Mouse (Mus musculus) MEL (cell line): ENCODE measurements around the gene Rpl3. TPM values are rescaled to one million over a fixed set of nuclear protein-coding genes. Genes with fewer than 3 reads are reported as not detected.

Experiments used
- DNase-seq: peaks from one replicate; pipeline ENCODE4 v3.0.0; 2011; ENCODE audit warnings: low read depth, low spot score
- H3K27ac ChIP-seq: 2 replicates; pipeline ENCODE4 v1.5.1; 2012; ENCODE audit warnings: low read depth, mild to moderate bottlenecking, control low read depth, low read length, moderate library complexity; ENCODE audit not compliant: control insufficient read depth
- H3K27me3 ChIP-seq, 2 experiments: fragments of 150-350 bp in 1 of 2; sonication (generic) in 1 of 2; 2 replicates each; pipeline ENCODE4 v1.6.1; 2012; ENCODE audit warnings: low read length in 2 of 2, mild to moderate bottlenecking in 2 of 2, improper control_type of control experiment in 1 of 2, moderate library complexity in 1 of 2; ENCODE audit not compliant: insufficient read depth in 2 of 2, control insufficient read depth in 1 of 2
- H3K36me3 ChIP-seq, 2 experiments: 2 replicates each; pipeline ENCODE4 v1.6.1; 2012 to 2014; ENCODE audit warnings: low read length in 2 of 2, improper control_type of control experiment in 1 of 2, inconsistent platforms in 1 of 2, mild to moderate bottlenecking in 1 of 2; ENCODE audit not compliant: insufficient read depth in 2 of 2, control insufficient read depth in 1 of 2
- H3K4me1 ChIP-seq, 2 experiments: fragments of 150-350 bp in 1 of 2; sonication (generic) in 1 of 2; 2 replicates each; pipeline ENCODE4 v1.6.1; 2012; ENCODE audit warnings: low read length in 2 of 2, improper control_type of control experiment in 1 of 2, mild to moderate bottlenecking in 1 of 2; ENCODE audit not compliant: insufficient read depth in 2 of 2, control insufficient read depth in 1 of 2
- H3K4me3 ChIP-seq, 2 experiments: fragments of 150-350 bp in 1 of 2; sonication (generic) in 1 of 2; 2 replicates each; pipeline ENCODE4 v1.5.1; 2012; ENCODE audit warnings: low read depth in 2 of 2, low read length in 2 of 2, mild to moderate bottlenecking in 2 of 2, moderate library complexity in 2 of 2, control low read depth in 1 of 2, improper control_type of control experiment in 1 of 2; ENCODE audit not compliant: control insufficient read depth in 1 of 2, insufficient read depth in 1 of 2
- H3K79me2 ChIP-seq: 2 replicates; pipeline ENCODE4 v1.6.1; 2012; ENCODE audit warnings: mild to moderate bottlenecking, low read length, moderate library complexity; ENCODE audit not compliant: control insufficient read depth, poor library complexity, insufficient read depth
- H3K9ac ChIP-seq: 2 replicates; pipeline ENCODE4 v1.6.1; 2012; ENCODE audit warnings: low read depth, mild to moderate bottlenecking, control low read depth, low read length, moderate library complexity; ENCODE audit not compliant: control insufficient read depth, poor library complexity, severe bottlenecking
- H3K9me3 ChIP-seq: fragments of 150-350 bp; sonication (generic); replicated peaks from 2 replicates; pipeline ENCODE4 v1.6.1; 2012; ENCODE audit warnings: mild to moderate bottlenecking, low read length, improper control_type of control experiment, moderate library complexity; ENCODE audit not compliant: insufficient read depth
- BHLHE40 ChIP-seq: IDR thresholded peaks from 2 replicates; pipeline ENCODE4 v1.6.1; 2012; ENCODE audit warnings: low read depth, mild to moderate bottlenecking, inconsistent platforms, low read length, improper control_type of control experiment, borderline replicate concordance
- E2F4 ChIP-seq: IDR thresholded peaks from 2 replicates; pipeline ENCODE4 v1.6.1; 2011; ENCODE audit warnings: low read depth, low read length, improper control_type of control experiment, borderline replicate concordance
- ETS1 ChIP-seq: IDR thresholded peaks from 2 replicates; pipeline ENCODE4 v1.6.1; 2012; ENCODE audit warnings: low read depth, mild to moderate bottlenecking, inconsistent platforms, low read length, improper control_type of control experiment, moderate library complexity
- GATA1 ChIP-seq: IDR thresholded peaks from 2 replicates; pipeline ENCODE4 v1.6.1; 2011; ENCODE audit warnings: low read depth, low read length, improper control_type of control experiment
- JUND ChIP-seq: IDR thresholded peaks from 2 replicates; pipeline ENCODE4 v1.6.1; 2011; ENCODE audit warnings: low read depth, mild to moderate bottlenecking, improper control_type of control experiment, low read length
- KAT2A ChIP-seq: conservative IDR thresholded peaks from 2 replicates; pipeline ENCODE4 v1.6.1; 2012; ENCODE audit warnings: low read depth, low read length, improper control_type of control experiment, inconsistent platforms
- MAFK ChIP-seq: IDR thresholded peaks from 2 replicates; pipeline ENCODE4 v1.6.1; 2011; ENCODE audit warnings: low read depth, mild to moderate bottlenecking, low read length, improper control_type of control experiment, borderline replicate concordance
- MAX ChIP-seq: IDR thresholded peaks from 2 replicates; pipeline ENCODE4 v1.6.1; 2011; ENCODE audit warnings: low read length, improper control_type of control experiment
- MEF2A ChIP-seq: IDR thresholded peaks from 2 replicates; pipeline ENCODE4 v1.6.1; 2014; ENCODE audit warnings: low read depth, mild to moderate bottlenecking, inconsistent platforms, low read length, improper control_type of control experiment; ENCODE audit not compliant: poor library complexity, insufficient replicate concordance, severe bottlenecking; ENCODE audit errors: extremely low read depth
- NELFE ChIP-seq: IDR thresholded peaks from 2 replicates; pipeline ENCODE4 v1.6.1; 2011; ENCODE audit warnings: low read depth, low read length, improper control_type of control experiment
- POLR2AphosphoS2 ChIP-seq: IDR thresholded peaks from 2 replicates; pipeline ENCODE4 v1.6.1; 2011; ENCODE audit warnings: low read length, improper control_type of control experiment
- POLR2AphosphoS5 ChIP-seq: IDR thresholded peaks from 2 replicates; pipeline ENCODE4 v1.6.1; 2012; ENCODE audit warnings: low read depth, borderline replicate concordance, mild to moderate bottlenecking, inconsistent platforms, low read length, moderate library complexity, mixed read lengths
- RAD21 ChIP-seq: IDR thresholded peaks from 2 replicates; pipeline ENCODE4 v1.6.1; 2011; ENCODE audit warnings: mild to moderate bottlenecking, low read depth, low read length, improper control_type of control experiment
- RCOR1 ChIP-seq: IDR thresholded peaks from 2 replicates; pipeline ENCODE4 v1.6.1; 2012; ENCODE audit warnings: low read depth, mild to moderate bottlenecking, inconsistent platforms, low read length, improper control_type of control experiment
- UBTF ChIP-seq: IDR thresholded peaks from 2 replicates; pipeline ENCODE4 v1.6.1; 2012; ENCODE audit warnings: low read depth, mild to moderate bottlenecking, inconsistent platforms, low read length, improper control_type of control experiment, moderate library complexity, borderline replicate concordance; ENCODE audit not compliant: insufficient read depth
- USF1 ChIP-seq: IDR thresholded peaks from 2 replicates; pipeline ENCODE4 v1.6.1; 2014; ENCODE audit warnings: low read depth, mild to moderate bottlenecking, inconsistent platforms, low read length, improper control_type of control experiment, moderate library complexity
- ZMIZ1 ChIP-seq: IDR thresholded peaks from 2 replicates; pipeline ENCODE4 v1.6.1; 2012; ENCODE audit warnings: low read depth, mild to moderate bottlenecking, inconsistent platforms, low read length, improper control_type of control experiment, moderate library complexity
- polyA plus RNA-seq, 2 experiments: library from polyadenylated mRNA; stranded (reverse) in 1 of 2; unstranded in 1 of 2; fragments of >175 nt in 1 of 2; fragments of >200 nt in 1 of 2; gene quantifications; 2 replicates each; pipeline versions ENCODE4 v1.2.1 to v1.2.4; 2012; ENCODE audit warnings: low replicate concordance in 2 of 2, low read depth in 1 of 2; ENCODE audit not compliant: insufficient read length in 2 of 2, insufficient read depth in 1 of 2, missing spikeins in 1 of 2
- total RNA-seq: library from RNA; depleted of rRNA; stranded (reverse); fragments of 300-350 nt; gene quantifications from 2 replicates; pipeline ENCODE4 v1.2.3, GENCODE M21; 2012

The Rpl3 gene
- total and polyA plus RNA-seq, 3 experiments, result 543 to 1,686 (median 1,096) TPM

GRCm38 (mm10) chr15:80132993-80133586 lies 41.4 kb upstream of the Rpl3 start, which contains the start of gene Tab1 (continued):
- TF ChIP-seq BHLHE40 (no peak), MAFK (no peak), JUND (no peak), RCOR1 (no peak), E2F4 (peak; percentile 79; the same call in 1 of the 2 replicates), NELFE (peak; percentile 75), USF1 (0 out of 2 replicates have a peak, but pooled peaks have one; percentile 21), RAD21 (no peak), POLR2AphosphoS2 (peak; percentile 74; the same call in 1 of the 2 replicates), KAT2A (no peak; the same call in 1 of the 2 replicates)

DNA sequence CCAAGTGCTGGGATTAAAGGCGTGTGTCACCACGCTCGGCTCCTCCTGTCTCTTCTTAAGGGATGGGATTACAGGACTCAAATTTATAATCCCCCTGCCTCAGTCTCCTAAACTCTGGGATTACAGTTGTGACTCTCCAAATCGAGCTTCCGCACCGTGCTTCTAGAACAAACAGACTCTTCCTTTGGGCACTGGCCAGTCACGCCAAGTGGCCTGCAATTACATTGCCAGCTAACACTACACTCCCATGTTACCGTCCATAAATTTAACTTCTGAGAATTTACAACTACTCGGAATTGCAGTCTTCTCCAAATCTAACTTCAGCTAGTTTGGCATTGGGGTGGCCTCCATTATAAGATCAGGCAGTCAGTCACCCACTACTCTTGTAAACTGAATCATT lies 40.8 kb upstream of the Rpl3 start:
- H3K9ac ChIP-seq, result peak overlapping the region; percentile 19
- peaks cover 35% of the 10 kb centered on the region for H3K79me2 ChIP-seq
- DNase-seq, result no peak
- peaks cover 0 to 38% of the 10 kb centered on the region in 2 experiments; a peak in 2 of 4 replicates for H3K36me3 ChIP-seq
- no peaks in the 10 kb centered on the region for H3K9me3 ChIP-seq
- H3K27me3 ChIP-seq, result no peaks in the 10 kb centered on the region
- H3K27ac ChIP-seq, result peak overlapping the region; percentile 61
- no peak overlapping the region for H3K4me3 ChIP-seq
- H3K4me1 ChIP-seq, result peaks cover 20 to 41% of the 10 kb centered on the region in 2 experiments
- TF ChIP-seq MAX (no peak), NELFE (no peak), MEF2A (no peak), ZMIZ1 (no peak), ETS1 (no peak), RCOR1 (no peak), UBTF (no peak), BHLHE40 (no peak), GATA1 (no peak), KAT2A (no peak), POLR2AphosphoS5 (no peak)
